Mouse (Mus musculus) embryonic facial prominence, embryonic 11.5 days (tissue): ENCODE measurements around the gene Cldn18. TPM values are rescaled to one million over a fixed set of nuclear protein-coding genes. Genes with fewer than 3 reads are reported as not detected.

Experiments used
- ATAC-seq: fragments of 200-750 bp; cut with Nextera tagmentation; replicated peaks from 2 replicates; pipeline ENCODE4 v1.8.0; 2017; ENCODE audit warnings: low read depth; ENCODE audit not compliant: insufficient number of reproducible peaks, low FRiP score, low TSS enrichment
- DNase-seq: peaks from one replicate; pipeline ENCODE4 v3.0.0-alpha.2; 2015; ENCODE audit warnings: low spot score
- H3K27ac ChIP-seq: fragments of 300-500 bp; sonication (generic); replicated peaks from 2 replicates; pipeline ENCODE4 v1.5.1; 2014; ENCODE audit warnings: mild to moderate bottlenecking, low read depth, low read length, control low read depth
- H3K27me3 ChIP-seq: fragments of 300-500 bp; sonication (generic); 2 replicates; pipeline ENCODE4 v1.6.1; 2014; ENCODE audit warnings: mild to moderate bottlenecking, low read length, moderate library complexity, mixed read lengths; ENCODE audit not compliant: control insufficient read depth, insufficient read depth
- H3K36me3 ChIP-seq: fragments of 300-500 bp; sonication (generic); replicated peaks from 2 replicates; pipeline ENCODE4 v1.6.1; 2014; ENCODE audit warnings: low read depth, mild to moderate bottlenecking, low read length, moderate library complexity, mixed read lengths; ENCODE audit not compliant: control insufficient read depth, insufficient read depth
- H3K4me1 ChIP-seq: fragments of 300-500 bp; sonication (generic); 2 replicates; pipeline ENCODE4 v1.6.1; 2014; ENCODE audit warnings: low read length, mixed read lengths; ENCODE audit not compliant: control insufficient read depth, insufficient read depth
- H3K4me2 ChIP-seq: fragments of 300-500 bp; sonication (generic); 2 replicates; pipeline ENCODE4 v1.6.1; 2014; ENCODE audit warnings: low read depth, mild to moderate bottlenecking, control low read depth, low read length, moderate library complexity
- H3K4me3 ChIP-seq: fragments of 300-500 bp; sonication (generic); 2 replicates; pipeline ENCODE4 v1.5.1; 2014; ENCODE audit warnings: low read depth, low read length, control low read depth
- H3K9ac ChIP-seq: fragments of 300-500 bp; sonication (generic); replicated peaks from 2 replicates; pipeline ENCODE4 v1.6.1; 2014; ENCODE audit warnings: mild to moderate bottlenecking, control low read depth, low read length
- H3K9me3 ChIP-seq: fragments of 300-500 bp; sonication (generic); replicated peaks from 2 replicates; pipeline ENCODE4 v1.6.1; 2016; ENCODE audit warnings: mild to moderate bottlenecking, low read length, inconsistent platforms, mixed read lengths; ENCODE audit not compliant: control insufficient read depth
- WGBS: fragments of 180-500 bp; shearing (Covaris S2); extraction: QIAGEN DNeasy Blood & Tissue Kit; methylation state at CpG from one replicate; pipeline ENCODE4 v1.1.7; 2014; 5-methylcytosine and 5-hydroxymethylcytosine counted together
- polyA plus RNA-seq: library from polyadenylated mRNA; unstranded; fragments of >200 nt; fragmentation: Nextera tagmentation; extraction: Ambion mirVana; gene quantifications from 2 replicates; pipeline ENCODE4 v1.2.1, GENCODE M21; 2014

Cldn18 gene
- polyA plus RNA-seq, 1 experiment from 2014 or later: not detected

- no peak overlapping the region for H3K27ac ChIP-seq
- no peaks in the 10 kb centered on the region for H3K9me3 ChIP-seq
- 86% methylated on average over 3 of the region's 3 CpGs for WGBS
- no peak overlapping the region for H3K9ac ChIP-seq
- H3K4me2 ChIP-seq: no peak overlapping the region
- H3K4me3 ChIP-seq: no peak overlapping the region
- H3K4me1 ChIP-seq: no peaks in the 10 kb centered on the region
- ATAC-seq: no peak
- DNase-seq: no peak
- no peaks in the 10 kb centered on the region for H3K27me3 ChIP-seq
- no peaks in the 10 kb centered on the region for H3K36me3 ChIP-seq
Observed at GRCm38 (mm10) chr9:99675714-99676113, 41.4 kb downstream of the Cldn18 start.

DNA sequence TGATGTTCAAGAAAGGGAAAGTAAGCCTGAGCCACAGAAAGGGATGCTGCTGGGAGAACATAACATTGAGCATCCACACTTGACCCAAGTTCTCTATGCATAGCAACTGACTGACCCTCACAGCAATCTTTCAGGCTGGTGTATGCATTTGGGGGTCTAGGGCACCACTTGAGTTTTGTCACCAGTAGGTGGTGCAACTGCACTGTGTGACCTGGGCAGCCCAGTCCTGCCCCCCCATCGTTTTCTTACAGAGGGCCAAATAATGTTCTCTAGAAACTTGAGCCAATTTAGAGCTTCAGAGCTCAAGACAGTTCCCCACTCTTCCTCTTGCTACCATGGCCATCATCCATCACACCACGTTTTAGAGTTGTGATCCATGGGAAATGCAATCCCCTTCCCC, 45.5 kb downstream of the Cldn18 start:
- WGBS: 39% methylated on average over 2 of the region's 2 CpGs
- Histone ChIP-seq H3K4me1 (no peaks in the 10 kb centered on the region), H3K9ac (no peak overlapping the region), H3K4me3 (no peak overlapping the region), H3K36me3 (peaks cover 9% of the 10 kb centered on the region), H3K4me2 (no peak overlapping the region), H3K27ac (no peak overlapping the region), H3K9me3 (no peaks in the 10 kb centered on the region), H3K27me3 (no peaks in the 10 kb centered on the region)
- ATAC-seq (no peak), DNase-seq (peak; percentile 7)

GRCm38 (mm10) chr9:99667596-99667995, 49.5 kb downstream of the Cldn18 start:
- no peak overlapping the region for H3K27ac ChIP-seq
- no peak for ATAC-seq
- WGBS: 73% methylated on average over 8 of the region's 8 CpGs
- no peak overlapping the region for H3K4me3 ChIP-seq
- H3K9me3 ChIP-seq: no peaks in the 10 kb centered on the region
- H3K4me1 ChIP-seq: no peaks in the 10 kb centered on the region
- no peak for DNase-seq
- H3K9ac ChIP-seq: no peak overlapping the region
- H3K4me2 ChIP-seq: no peak overlapping the region
- no peaks in the 10 kb centered on the region for H3K27me3 ChIP-seq
- peaks cover 13% of the 10 kb centered on the region for H3K36me3 ChIP-seq

GRCm38 (mm10) chr9:99662887-99663286, 54.2 kb downstream of the Cldn18 start:
- no peak overlapping the region for H3K4me3 ChIP-seq
- H3K9me3 ChIP-seq: no peaks in the 10 kb centered on the region
- no peak overlapping the region for H3K27ac ChIP-seq
- H3K36me3 ChIP-seq: peaks cover 6% of the 10 kb centered on the region
- ATAC-seq (no peak), DNase-seq (no peak)
- H3K4me2 ChIP-seq: no peak overlapping the region
- no peak overlapping the region for H3K9ac ChIP-seq
- no peaks in the 10 kb centered on the region for H3K4me1 ChIP-seq
- WGBS: 92% methylated on average over 10 of the region's 10 CpGs
- H3K27me3 ChIP-seq: no peaks in the 10 kb centered on the region

DNA sequence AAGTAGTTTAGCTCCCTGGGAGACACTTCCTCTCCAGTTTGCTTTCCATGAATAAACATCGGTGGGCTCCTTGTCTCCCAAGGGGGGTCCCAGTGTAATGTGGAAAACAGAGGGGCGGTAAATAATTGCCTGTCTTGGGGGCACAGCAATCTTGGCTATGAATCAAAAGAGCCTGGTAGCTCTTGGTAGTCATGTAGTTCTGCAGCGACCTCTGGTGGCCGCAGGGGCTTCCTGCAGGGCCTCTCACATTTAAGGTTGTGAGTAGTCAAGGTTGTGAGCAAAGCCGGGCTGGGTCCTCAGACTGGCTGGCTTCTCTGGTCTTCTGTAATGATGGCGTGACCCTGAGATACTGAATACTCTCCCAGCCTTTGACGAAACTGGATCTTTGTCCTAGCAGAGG, 54.7 kb downstream of the Cldn18 start:
- Histone ChIP-seq H3K36me3 (peaks cover 4% of the 10 kb centered on the region), H3K27ac (no peak overlapping the region)

GRCm38 (mm10) chr9:99661606-99662166, 55.4 kb downstream of the Cldn18 start:
- no peak overlapping the region for H3K4me2 ChIP-seq
- H3K27ac ChIP-seq: no peak overlapping the region
- H3K27me3 ChIP-seq: no peaks in the 10 kb centered on the region
- H3K9ac ChIP-seq: no peak overlapping the region
- DNase-seq: no peak
- H3K4me1 ChIP-seq: no peaks in the 10 kb centered on the region
- H3K4me3 ChIP-seq: no peak overlapping the region
- H3K9me3 ChIP-seq: no peaks in the 10 kb centered on the region
- peaks cover 4% of the 10 kb centered on the region for H3K36me3 ChIP-seq
- ATAC-seq: no peak
- WGBS: 78% methylated on average over 16 of the region's 16 CpGs

More for the DNA sequence above, 54.7 kb downstream of the Cldn18 start:
- Histone ChIP-seq H3K9ac (no peak overlapping the region), H3K4me1 (no peaks in the 10 kb centered on the region), H3K4me2 (no peak overlapping the region), H3K9me3 (no peaks in the 10 kb centered on the region), H3K27me3 (no peaks in the 10 kb centered on the region), H3K4me3 (no peak overlapping the region)
- 34% methylated on average over 7 of the region's 7 CpGs for WGBS
- no peak for ATAC-seq
- DNase-seq: peak; percentile 86

DNA sequence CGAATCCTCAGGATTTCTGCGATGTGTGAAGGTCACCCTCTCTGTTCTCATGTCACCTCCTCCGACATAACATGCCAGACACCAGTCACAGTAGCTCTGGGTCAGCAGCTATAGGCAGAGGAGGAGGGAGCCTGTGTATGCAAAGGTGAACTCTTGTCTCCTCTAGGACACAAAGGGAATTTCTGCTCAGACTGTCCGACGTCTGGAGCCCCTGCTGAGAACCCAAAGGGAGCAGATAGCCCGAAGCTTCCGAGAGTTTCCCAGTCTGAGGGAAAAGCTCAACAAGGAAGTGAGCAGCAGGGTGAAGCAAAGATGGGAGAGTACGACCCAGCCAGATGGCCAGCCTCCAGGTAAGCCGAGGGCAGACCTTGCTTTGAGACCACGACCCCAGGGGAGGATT, 56.3 kb downstream of the Cldn18 start:
- ATAC-seq: no peak
- Histone ChIP-seq H3K4me3 (no peak overlapping the region), H3K27me3 (no peaks in the 10 kb centered on the region), H3K4me2 (no peak overlapping the region), H3K27ac (no peak overlapping the region), H3K4me1 (no peaks in the 10 kb centered on the region), H3K36me3 (peaks cover 4% of the 10 kb centered on the region), H3K9me3 (no peaks in the 10 kb centered on the region), H3K9ac (no peak overlapping the region)
- DNase-seq: no peak
- WGBS: 69% methylated on average over 10 of the region's 10 CpGs

- ATAC-seq (no peak), DNase-seq (no peak)
- no peak overlapping the region for H3K4me2 ChIP-seq
- H3K9me3 ChIP-seq: no peaks in the 10 kb centered on the region
- H3K4me3 ChIP-seq: no peak overlapping the region
- WGBS: 90% methylated on average over 6 of the region's 6 CpGs
- H3K36me3 ChIP-seq: peaks cover 6% of the 10 kb centered on the region
- H3K9ac ChIP-seq: no peak overlapping the region
- no peaks in the 10 kb centered on the region for H3K4me1 ChIP-seq
- no peaks in the 10 kb centered on the region for H3K27me3 ChIP-seq
- no peak overlapping the region for H3K27ac ChIP-seq
Observed at GRCm38 (mm10) chr9:99646102-99646501, 71.0 kb downstream of the Cldn18 start.
